Mouse (Mus musculus): ENCODE measurements around the gene Tcf23.

- no peak for TF ChIP-seq CTCF (IDR thresholded peaks at IDR 0.05; ENCODE audit: low read depth)
- no peak for TF ChIP-seq EP300 (IDR thresholded peaks at IDR 0.05; ENCODE audit: low read depth)
Observed at GRCm38 (mm10) chr5:30920621-30921020, 47.8 kb upstream of the Tcf23 start.
